Mouse (Mus musculus): ENCODE measurements around the gene Armh3.

Gene Armh3

DNA sequence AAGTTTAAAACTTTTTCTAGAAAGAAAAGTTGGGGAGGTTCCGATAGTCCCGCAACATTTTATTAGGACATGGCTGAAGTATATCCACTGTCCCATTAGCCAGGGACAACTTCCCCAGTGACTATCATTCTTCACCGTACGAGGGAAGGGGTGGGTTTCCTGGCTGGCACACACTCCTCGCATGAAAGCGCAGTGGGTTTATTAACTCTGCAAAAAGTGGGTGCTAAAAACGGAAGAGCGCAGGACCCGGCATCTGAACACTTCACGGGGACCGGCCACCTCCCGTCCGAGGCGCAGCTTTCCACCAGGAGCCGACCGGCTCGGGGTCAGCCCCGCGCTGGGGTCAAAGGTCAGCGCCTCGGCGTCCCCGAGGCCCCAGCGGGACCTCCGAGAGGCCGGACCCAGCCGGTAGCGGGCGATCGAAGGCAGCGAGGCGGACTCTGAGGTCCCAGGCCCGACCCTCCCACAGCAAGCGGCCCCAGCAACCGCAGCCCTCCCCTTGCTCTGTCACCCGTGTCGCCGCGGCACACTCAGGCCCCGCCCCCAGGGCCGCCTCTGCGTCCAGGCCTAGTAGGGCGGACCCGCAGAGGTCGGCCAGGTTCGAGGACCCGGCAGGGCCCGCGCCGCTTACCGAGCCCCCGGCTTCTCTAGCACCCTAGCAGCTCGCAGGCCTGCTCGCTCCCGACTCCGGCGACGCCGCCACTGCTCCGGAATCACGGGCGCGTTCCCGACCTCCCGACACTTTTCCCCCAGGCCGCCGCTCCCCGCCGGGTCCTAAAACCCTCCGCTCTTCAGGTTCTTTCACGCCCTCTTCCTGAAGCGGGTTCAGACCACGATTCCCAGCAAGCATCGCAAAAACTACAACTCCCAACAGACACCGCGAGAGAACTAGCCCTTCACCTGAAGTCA, at the start of gene Armh3:
Gene Armh3, minus strand, starts transcription at position 704 of the 909 bp plus-strand sequence.
- in situ Hi-C loops (cut with MboI; ENCODE audit: low sequenced_read_pairs): no loop called here

DNA sequence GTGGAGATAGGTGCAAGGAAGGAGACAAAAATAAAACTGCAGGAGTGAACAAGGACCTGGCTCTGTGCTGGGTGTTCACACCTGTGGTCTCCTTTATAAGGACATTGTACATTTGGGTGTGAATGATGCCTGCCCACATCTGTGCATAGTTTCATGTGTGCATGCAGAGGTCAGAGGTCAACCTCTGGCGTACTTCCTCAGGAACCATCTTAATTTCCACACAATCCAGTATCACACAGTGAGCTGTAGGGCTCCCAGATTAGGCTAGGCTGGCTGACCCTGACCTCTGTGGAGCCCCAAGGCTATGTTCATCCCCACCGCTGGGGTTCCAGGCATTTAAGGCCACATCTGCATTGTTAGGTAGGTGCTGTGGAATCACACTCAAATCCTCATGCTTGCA, 49.1 kb upstream of the Armh3 start:
- in situ Hi-C loops (cut with MboI; ENCODE audit: low sequenced_read_pairs): no loop called here

DNA sequence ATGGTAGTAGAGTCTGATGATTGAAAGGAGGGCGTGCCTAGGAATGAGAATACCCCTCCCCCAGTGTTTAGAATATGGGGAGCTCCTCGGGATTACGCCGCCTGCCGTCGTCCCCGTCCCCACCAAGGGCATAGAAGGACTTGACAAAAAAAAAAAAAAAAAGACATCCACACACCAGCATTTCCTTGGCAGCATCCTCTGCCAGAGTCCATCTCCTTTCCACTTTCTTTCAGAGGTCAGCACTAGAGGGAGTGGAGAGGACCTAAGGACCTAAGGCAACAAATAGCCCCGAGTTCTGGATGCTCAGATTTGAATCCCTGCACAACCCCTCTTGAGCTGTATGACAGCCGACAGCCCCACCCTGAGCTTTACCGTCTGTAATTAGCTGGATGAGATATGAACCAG, 48.3 kb upstream of the Armh3 start:
- in situ Hi-C loops (cut with MboI; ENCODE audit: low sequenced_read_pairs): no loop called here

DNA sequence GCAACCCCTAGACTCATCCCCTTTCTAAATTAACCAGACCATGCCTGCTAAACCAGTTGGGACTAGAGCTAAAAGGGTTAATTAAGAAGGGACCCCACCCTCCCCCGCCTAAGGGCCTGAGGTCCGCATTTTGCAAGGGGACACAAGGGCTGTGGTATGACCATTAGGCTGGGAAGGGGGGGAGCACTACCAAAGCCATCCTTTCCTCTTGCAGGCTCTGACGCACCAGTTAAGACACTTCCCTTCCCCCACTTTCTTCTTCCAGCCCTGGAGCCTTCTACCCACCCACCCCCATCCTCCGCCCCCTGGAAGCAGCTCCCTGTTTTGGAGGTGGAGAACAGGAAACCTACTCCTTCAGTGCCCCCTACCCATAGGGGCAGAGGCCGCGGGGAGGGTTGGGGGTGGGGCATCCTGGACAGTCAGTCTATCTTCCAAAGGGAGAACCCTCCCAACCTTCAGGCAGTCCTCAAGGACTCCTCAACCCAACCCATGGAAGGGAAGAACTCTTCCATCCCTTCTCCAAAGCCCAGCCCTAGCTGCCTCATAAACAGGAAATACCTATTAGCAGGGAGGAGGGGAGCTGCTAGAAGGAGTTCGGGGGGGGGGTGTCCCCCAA, 47.5 kb upstream of the Armh3 start:
- in situ Hi-C loops (cut with MboI; ENCODE audit: low sequenced_read_pairs): no loop called here

DNA sequence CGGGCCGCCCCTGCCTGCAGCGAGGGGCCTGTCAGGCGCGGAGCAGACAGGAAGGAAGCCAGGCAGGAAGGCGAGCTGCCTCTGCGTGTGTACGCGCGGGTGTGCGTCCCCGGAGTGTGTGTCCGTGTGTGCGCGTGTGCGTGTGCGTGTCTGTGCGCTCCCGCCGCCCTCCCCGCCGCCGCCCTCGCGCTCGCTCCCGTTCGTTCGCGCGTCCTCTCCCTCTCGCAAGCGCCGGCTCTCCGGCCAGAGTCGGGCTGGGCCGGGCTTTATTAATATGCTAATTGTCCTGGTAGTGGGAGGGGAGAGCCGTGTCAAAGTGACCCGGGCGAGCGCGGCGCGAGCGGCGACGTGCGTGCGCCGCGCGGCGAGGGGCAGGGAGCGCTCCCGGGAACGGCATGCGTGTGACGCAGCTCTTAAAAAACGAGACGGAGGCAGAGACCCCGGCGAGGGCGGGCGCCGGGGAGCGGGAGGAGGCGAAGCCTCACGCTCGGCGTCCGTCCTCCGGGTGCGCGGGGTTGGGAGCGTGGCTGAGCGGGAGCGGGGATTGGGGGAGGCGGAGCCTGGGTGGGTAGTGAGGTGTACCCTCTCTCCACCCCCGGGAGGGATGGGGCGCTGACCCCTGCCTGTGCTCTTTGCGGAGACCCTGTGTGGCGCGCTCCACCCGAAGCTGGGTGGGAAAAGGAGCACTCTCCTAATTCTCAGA, 46.9 kb upstream of the Armh3 start, which contains the start of gene Ldb1:
Gene Ldb1, minus strand, starts transcription at position 222 of the 703 bp plus-strand sequence.
- in situ Hi-C loops (cut with MboI; ENCODE audit: low sequenced_read_pairs): no loop called here

DNA sequence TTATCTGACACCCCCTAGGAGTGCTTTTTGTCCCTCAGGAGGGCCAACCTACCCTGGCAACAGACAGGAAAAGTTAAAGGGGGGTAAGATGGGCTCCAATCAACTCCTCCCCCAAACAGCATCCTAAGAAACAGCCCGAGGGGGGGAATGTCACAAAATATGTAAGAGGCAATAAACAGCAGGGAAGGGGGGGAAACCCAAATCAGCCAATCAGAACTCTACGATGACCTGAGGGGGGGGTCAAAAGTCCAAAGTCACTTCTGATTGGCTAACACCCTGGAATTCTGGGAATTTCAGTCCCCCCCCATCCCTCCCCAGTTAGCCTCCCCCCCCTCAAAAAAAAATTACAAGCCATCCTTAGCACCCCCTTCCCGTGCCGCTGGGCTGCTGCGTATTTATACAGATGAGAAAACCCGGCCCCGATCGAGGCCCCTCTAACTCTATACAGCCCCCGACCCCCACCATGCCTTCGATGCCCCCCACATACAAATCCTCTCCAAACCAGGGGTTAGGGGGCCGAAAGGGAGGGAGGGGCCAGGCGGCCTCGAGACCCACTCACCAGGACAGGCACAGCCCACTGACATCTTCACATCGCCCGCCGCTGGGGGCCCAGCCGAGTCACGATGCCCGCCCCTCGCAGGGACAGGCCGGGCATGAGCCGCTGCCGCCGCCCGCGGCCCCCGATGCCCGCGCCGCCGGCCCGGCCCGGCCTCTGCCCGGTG, 46.1 kb upstream of the Armh3 start, which contains the start of gene Pprc1:
Gene Pprc1, plus strand, starts transcription at position 616 of the 722 bp plus-strand sequence.
- in situ Hi-C loops (cut with MboI; ENCODE audit: low sequenced_read_pairs): no loop called here

DNA sequence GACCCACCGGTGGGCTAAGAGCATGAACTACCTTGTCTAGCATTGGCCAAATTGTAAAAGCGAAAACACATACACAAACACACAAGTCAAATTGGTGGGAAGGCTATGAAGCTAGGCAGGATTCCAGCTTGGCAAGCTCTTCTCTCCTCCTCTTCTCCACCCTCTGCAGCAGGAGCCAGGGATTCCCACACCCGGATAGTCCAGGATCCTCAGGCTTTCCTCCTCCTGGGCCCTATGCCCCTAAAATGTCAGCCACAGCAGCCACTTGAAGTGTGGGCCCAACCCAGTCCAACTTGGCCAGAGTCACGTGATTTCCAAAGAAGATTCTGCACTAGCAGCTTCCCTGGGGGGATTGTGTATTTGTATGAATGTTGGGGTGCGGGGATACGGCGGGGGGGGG, 45.1 kb upstream of the Armh3 start:
- in situ Hi-C loops (cut with MboI; ENCODE audit: low sequenced_read_pairs): no loop called here

DNA sequence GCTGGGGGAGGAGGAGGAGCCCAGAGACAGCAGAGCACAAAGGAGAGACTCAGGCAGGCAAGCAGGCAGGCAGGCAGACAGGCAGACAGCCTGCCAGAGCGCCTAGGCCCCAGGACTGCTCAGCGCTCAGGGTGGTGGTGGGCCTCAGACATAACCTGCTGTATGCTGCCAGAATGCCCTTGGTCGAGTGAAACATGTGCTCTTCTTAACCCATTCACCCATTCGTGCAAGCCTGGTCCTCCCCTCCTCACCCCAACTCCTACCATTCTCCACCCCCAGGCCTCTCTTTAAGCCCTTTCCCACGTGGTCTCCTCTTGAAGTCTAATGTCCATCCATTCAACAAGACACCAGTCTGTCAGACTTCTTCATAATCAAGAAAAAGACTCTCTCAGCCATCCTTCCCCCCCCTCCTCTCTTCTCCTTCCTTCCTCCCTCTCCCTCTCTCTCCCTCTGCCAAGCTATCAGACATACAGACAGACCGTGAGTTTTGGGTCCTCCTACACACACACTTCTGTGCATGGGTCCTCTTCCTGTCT, 44.3 kb upstream of the Armh3 start:
- in situ Hi-C loops (cut with MboI; ENCODE audit: low sequenced_read_pairs): no loop called here

DNA sequence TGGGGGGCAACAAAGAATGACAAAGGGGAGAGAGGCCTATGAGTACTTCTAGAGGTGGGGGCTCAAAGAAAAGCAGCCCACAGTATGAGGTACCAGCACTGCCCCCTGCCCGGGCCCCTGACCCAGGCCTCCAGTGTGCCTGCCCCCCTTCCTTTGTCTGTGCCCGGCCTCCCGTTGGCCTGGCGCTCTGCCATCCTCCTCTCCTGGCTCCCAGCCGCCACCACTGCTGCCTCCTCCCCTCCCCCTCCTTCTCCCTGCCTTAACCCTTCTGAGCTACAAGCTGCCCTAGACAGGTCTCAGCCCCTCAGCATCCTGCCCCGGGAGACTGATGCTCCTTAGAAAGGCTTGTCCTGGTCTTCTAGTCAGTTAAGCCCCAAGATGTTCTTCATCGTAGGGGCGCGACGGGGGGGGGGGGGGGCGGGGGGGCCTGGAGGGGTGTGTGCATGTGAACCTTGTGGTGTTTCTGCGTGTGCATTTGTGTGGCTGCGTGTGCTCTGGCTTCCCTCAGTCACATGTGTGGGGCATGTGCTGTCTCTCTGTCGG, 43.7 kb upstream of the Armh3 start:
- in situ Hi-C loops (cut with MboI; ENCODE audit: low sequenced_read_pairs): no loop called here

DNA sequence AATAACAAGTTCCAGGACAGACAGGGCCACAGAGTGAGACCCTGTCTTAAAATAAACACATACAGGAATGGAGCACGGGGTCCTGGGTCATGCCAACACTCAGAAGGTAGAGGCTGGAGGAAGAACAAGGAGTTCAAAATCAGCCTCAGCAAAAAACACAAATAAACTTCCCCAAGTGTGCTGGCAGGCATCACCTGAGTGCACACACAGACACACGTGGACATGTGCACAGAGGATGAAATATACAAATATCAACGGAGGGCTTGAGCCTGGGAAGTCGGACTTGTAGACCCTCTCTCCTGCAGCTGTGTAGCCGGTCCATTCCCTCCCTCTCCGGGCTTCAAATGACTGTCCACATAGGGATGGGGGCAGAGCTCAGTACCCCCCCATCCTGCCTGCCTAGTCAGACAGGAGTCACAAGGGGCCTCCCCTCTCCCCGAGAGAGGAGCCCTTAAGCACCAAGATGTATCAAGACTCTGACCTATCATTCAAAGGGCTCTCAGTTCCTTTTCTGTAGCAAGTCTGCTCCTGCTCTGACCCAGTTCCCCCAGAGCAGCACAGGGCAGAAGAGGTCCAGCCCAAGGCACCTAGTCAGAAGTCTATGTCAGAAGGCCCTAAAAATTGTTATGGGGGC, 43.1 kb upstream of the Armh3 start:
- in situ Hi-C loops (cut with MboI; ENCODE audit: low sequenced_read_pairs): no loop called here

DNA sequence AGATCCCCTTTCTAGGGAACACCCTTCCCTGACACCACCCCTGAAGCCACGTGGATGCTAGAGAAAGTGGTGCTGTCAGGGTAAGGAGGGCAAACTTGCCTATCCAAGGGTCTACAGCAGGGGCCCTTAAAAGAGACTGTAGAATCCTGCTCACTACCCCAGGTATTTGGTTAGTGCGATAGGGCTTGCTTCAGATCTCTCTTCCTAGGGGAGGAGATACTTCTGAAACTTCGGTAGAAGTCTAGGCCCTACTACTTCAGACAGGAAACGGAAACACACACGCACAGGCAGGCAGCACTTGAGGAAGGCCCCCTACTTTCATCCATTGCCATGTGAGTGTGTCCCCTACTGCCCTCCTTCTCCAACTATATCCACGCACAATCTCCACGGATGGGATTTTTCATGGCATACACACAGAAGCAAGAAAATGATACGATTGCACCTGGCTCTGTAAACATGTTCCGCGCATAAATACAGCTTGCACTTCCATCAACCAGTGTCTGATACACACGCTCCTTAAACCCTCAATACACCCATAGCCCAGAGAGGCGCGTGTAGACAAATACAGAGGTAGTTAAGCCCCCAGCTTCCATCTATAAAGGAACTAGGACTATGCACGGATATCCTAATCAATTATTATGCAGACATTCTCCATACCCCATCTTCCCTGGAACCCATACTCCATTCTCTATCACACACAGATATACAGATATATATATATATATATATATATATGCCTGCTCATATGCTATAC, 42.0 kb upstream of the Armh3 start:
- in situ Hi-C loops (cut with MboI; ENCODE audit: low sequenced_read_pairs): no loop called here

DNA sequence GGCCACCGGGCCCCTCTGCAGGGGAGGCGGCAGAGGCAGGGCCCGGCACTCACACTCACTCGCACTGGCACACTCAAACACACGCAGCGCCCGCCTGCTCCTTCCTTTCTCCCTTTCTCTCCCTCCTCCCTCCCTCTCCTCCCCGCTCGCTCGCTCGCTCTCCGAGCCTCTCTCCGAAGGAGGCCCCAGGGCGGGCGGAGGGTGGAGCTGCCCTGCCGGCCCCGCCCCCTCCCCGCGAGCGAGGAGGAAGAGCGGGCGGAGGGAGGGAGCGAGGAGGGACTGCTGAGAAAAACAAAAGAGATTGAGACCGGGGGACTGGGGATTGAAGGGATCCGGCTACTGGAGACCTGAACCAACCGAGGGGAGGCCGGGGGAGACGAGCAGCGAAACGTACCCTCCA, 41.2 kb upstream of the Armh3 start:
- in situ Hi-C loops (cut with MboI; ENCODE audit: low sequenced_read_pairs): no loop called here

DNA sequence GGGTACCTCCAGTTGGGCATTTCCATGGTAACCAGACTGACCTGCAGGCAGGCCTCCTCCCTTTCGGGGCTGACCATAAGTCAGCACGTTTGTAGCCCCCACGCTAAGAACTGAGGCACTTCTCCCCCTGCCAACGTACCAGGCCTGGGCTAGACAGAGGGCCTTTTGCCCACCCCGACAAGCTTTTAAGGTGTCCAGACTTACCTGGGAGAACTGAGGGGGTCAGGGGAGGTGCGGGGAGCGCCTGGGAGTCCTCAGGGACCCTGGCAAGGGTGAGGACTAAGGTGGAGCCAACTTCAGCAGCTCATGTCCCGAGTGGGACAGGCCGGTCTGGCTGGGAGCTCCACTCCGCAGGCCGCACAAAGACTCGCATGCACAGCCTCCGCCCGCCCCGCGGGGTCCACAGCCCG, 40.6 kb upstream of the Armh3 start:
- in situ Hi-C loops (cut with MboI; ENCODE audit: low sequenced_read_pairs): no loop called here

DNA sequence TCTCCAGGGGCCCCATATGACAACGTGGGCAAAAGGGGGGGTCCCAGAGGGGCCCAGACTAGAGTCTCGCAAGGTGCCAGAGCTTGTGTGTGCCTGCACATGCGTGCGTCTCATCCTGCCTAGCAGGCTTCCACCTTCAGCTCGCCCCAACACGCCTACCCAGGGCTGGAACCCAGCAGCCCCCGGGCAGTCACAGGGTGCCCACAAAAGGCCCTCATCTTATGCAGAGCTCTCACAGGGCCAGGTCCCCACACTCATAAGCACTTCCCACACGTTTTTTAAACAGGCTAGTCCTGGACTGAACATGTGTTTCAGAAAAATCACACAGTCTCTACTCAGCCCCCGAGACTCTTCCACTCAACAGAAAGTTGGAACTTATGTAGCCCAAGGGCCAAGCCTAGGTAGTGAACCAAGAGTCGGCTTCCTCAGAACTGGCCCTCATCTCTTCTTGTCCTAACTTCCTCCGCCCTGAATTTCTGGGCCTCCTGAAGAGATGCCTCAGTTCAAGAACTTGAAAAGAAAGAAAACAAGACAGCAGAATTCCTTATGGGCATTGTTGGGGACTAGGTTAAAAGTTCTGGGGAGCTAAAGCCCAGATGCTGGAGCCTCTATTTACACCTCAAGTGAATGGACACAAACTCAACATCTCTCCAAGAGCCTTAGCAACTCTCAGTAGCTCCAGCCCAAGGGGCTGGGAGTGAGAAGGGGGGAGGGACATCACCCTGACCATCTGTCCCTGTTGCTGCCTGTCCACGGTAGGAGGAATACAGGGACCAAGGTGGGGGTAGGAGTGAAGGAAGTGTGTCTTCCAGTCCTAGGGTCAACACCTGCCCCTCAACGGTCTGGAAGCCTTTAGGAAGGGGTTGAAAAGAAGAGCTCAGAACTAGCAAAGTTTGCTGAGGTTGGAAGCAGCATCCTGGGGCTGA, 39.9 kb upstream of the Armh3 start:
- in situ Hi-C loops (cut with MboI; ENCODE audit: low sequenced_read_pairs): no loop called here

DNA sequence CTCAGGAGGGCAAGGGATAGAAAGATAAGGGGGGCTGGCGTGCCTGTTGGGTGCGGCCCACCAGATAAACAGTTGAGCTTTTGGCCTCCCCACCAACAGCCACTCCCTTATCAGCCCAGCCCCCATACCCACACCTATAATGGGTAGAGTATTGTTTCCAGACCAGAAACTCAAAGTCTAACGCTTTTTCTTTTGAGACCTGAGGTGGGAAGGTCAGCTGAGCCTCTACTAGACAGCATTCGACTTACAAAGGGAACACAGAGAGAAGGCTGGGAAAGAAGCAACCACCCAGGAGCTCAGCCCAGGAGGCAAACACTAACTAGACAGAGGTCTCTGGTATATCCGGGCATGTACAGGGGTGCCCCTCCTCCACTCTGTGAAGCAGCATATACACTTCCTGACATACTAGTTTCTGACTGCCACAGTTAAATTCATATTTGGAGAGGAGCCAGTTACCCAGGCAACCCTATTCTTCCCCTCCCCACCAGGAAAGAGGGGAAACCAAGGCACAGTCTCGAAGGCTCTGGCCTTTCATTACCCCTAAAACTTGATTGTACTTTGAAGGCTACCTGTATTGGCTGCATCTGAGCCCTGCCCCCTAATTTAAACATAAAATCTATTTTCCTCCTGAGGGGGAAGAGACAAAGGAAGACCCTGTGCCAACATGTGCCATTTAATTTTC, 39.1 kb upstream of the Armh3 start:
- in situ Hi-C loops (cut with MboI; ENCODE audit: low sequenced_read_pairs): no loop called here

DNA sequence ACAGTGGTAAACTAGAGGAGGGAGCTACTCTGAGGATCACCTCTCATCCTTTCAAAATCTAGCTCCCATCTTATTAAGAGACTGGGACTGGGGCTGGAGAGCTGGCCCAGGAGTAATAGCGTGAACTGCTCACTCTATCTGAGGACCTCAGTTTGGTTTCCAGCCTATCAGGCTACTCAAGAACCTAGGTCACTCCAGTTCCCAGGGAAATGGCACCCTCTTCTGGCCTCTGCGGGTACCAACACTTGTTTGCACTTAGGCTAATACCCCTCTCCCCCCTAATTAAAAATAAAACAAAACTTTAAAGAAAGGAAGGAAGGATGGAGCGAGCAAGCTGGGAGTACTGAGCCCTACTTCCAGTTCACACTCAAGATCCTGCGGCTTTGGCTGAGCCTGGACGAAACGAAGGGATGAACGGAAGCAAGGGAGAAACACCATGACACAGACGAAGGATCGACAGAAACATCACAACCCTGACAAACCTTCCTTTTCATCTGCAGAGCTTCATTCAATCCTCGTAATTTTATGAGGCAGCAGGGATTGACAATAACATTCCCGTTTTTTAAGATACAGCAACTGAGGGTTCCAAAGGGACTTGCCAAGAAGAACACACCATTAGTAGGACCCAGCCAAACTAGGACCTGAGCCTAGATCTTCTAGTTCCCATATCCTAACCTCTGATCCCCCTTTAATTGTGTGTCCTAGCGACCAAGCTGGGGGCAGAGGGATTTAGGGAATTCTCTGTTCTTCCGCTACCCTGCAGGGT, 38.4 kb upstream of the Armh3 start:
- in situ Hi-C loops (cut with MboI; ENCODE audit: low sequenced_read_pairs): no loop called here

DNA sequence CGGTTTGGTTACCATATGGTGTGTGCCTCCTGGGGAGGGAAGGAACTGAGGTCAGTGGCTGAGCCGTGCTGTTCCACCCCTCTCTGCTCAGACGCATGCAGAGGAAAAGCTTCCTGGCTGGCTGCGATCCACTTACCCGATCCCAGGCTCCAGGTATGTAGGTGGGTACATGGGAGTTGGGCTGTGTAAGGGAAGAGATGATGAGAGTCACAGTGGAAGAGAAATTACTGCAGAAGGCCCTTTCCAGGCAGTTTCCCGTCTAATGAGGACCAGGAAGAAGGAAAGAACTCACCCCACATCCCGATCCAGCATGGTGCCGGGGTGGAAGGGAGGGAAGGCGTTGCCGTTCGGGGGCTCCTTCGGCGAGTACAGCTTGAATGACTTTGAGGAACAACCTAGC, 37.7 kb upstream of the Armh3 start:
- in situ Hi-C loops (cut with MboI; ENCODE audit: low sequenced_read_pairs): no loop called here

Data from CH12F3 (cell line).